Mouse (Mus musculus) liver, adult 2 months (tissue): ENCODE data around the gene Pkp3.

ENCODE experiments used
- CTCF ChIP-seq: fragments of 200-500 bp; IDR thresholded peaks from 2 replicates; pipeline ENCODE4 v1.5.1; 2011; ENCODE audit warnings: low read depth, low read length, control low read depth
- POLR2A ChIP-seq: fragments of 200-500 bp; IDR thresholded peaks from 2 replicates; pipeline ENCODE4 v1.6.1; 2011; ENCODE audit warnings: low read length, control low read depth; ENCODE audit not compliant: insufficient read depth; ENCODE audit errors: extremely low read depth

- no peak for TF ChIP-seq POLR2A
- TF ChIP-seq CTCF: no peak
Observed at GRCm38 (mm10) chr7:141062525-141062924, 15.5 kb upstream of the Pkp3 start.
